ENCODE assay signal across 8 mouse cellular contexts in the genomic region with DNA sequence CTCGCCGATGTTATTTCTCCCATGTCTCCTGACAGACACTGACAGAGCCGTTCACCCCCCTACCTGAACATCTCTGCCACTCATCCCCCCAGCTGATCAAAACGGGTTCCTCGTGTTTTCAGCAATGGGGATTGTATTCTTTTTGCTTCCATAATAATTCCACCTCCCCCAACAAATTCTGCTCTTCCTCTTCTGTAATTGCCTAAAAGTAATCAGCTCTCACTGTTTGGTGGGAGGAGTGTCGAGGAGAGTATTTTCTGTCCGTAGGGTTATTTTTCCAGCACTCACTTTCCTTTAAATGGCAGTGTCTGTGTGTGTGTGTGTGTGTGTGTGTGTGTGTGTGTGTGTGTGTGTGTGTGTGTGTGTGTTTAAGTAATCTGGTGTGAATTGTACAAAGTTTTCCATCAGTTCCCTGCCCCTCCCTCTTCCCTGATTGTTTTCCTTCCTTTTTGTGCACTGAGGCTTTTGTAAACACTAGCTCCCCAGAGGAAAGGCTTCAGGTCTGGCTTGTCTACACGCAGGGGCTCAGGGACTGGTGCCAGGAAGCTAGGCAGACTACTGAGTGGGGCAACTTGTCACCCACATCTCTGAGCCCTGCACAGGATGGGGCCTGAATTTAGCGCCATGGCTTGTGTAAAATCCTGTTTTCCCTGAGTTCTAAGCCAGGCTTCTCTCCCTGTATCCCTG. TPM values are rescaled to one million over a fixed set of nuclear protein-coding genes. Genes with fewer than 3 reads are reported as not detected.
DNase-seq lines count a peak whose midpoint lies in the region; ATAC-seq lines count a peak whose summit lies in the region.

No protein-coding gene starts in this region.

- H3K4me2 ChIP-seq in forebrain, embryonic 13.5 days: peak overlapping the region; percentile 88
- H3K4me2 ChIP-seq in hindbrain, embryonic 15.5 days: peak overlapping the region; percentile 69
- H3K4me2 ChIP-seq in liver, embryonic 13.5 days: peak overlapping the region; percentile 85
- H3K4me2 ChIP-seq in neural tube, embryonic 14.5 days (ENCODE audit: low read depth, low read length): peak overlapping the region; percentile 64

- peak overlapping the region; percentile 95 for H3K9ac ChIP-seq in forebrain, embryonic 13.5 days
- peak overlapping the region; percentile 47 for H3K9ac ChIP-seq in hindbrain, embryonic 15.5 days
- H3K9ac ChIP-seq in liver, embryonic 13.5 days: peak overlapping the region; percentile 82
- H3K9ac ChIP-seq in neural tube, embryonic 14.5 days (replicated peaks; ENCODE audit: low read depth, low read length): peak overlapping the region; percentile 80

- peak overlapping the region; percentile 91 for H3K27ac ChIP-seq in forebrain, embryonic 13.5 days
- peak overlapping the region; percentile 83 for H3K27ac ChIP-seq in hindbrain, embryonic 15.5 days (replicated peaks)
- H3K27ac ChIP-seq in liver, embryonic 13.5 days: peak overlapping the region; percentile 95
- peak overlapping the region; percentile 80 for H3K27ac ChIP-seq in neural tube, embryonic 14.5 days (ENCODE audit: low read depth, low read length)

- H3K4me1 ChIP-seq in forebrain, embryonic 13.5 days: peaks cover 66% of the 10 kb centered on the region
- peaks cover 45% of the 10 kb centered on the region for H3K4me1 ChIP-seq in hindbrain, embryonic 15.5 days (replicated peaks)
- peaks cover 90% of the 10 kb centered on the region for H3K4me1 ChIP-seq in liver, embryonic 13.5 days (replicated peaks)
- peaks cover 21% of the 10 kb centered on the region for H3K4me1 ChIP-seq in neural tube, embryonic 14.5 days (ENCODE audit: control insufficient read depth, insufficient read depth, low read length)

- H3K9me3 ChIP-seq in forebrain, embryonic 13.5 days (replicated peaks): no peaks in the 10 kb centered on the region
- no peaks in the 10 kb centered on the region for H3K9me3 ChIP-seq in hindbrain, embryonic 15.5 days
- H3K9me3 ChIP-seq in liver, embryonic 13.5 days (replicated peaks): no peaks in the 10 kb centered on the region
- no peaks in the 10 kb centered on the region for H3K9me3 ChIP-seq in neural tube, embryonic 14.5 days (ENCODE audit: control insufficient read depth, low read length)

- peaks cover 26% of the 10 kb centered on the region for H3K36me3 ChIP-seq in forebrain, embryonic 13.5 days (ENCODE audit: poor library complexity, severe bottlenecking)
- H3K36me3 ChIP-seq in hindbrain, embryonic 15.5 days: no peaks in the 10 kb centered on the region
- H3K36me3 ChIP-seq in liver, embryonic 13.5 days: peaks cover 33% of the 10 kb centered on the region
- H3K36me3 ChIP-seq in neural tube, embryonic 14.5 days (ENCODE audit: control insufficient read depth, insufficient read depth, low read length): no peaks in the 10 kb centered on the region

- no peaks in the 10 kb centered on the region for H3K27me3 ChIP-seq in forebrain, embryonic 13.5 days
- H3K27me3 ChIP-seq in hindbrain, embryonic 15.5 days: no peaks in the 10 kb centered on the region
- no peaks in the 10 kb centered on the region for H3K27me3 ChIP-seq in liver, embryonic 13.5 days
- no peaks in the 10 kb centered on the region for H3K27me3 ChIP-seq in neural tube, embryonic 14.5 days (ENCODE audit: control insufficient read depth, insufficient read depth, low read length)

- peak overlapping the region; percentile 90 for H3K4me3 ChIP-seq in forebrain, embryonic 13.5 days
- H3K4me3 ChIP-seq in hindbrain, embryonic 15.5 days: peak overlapping the region; percentile 80
- peak overlapping the region; percentile 61 for H3K4me3 ChIP-seq in liver, embryonic 13.5 days (replicated peaks)
- peak overlapping the region; percentile 71 for H3K4me3 ChIP-seq in neural tube, embryonic 14.5 days (ENCODE audit: low read depth, low read length)

- 2% methylated on average over 9 of the region's 9 CpGs for WGBS in forebrain, embryonic 13.5 days
- WGBS in hindbrain, embryonic 15.5 days: 5% methylated on average over 9 of the region's 9 CpGs
- WGBS in liver, embryonic 13.5 days (ENCODE audit: insufficient replicate concordance): 7% methylated on average over 9 of the region's 9 CpGs
- 4% methylated on average over 9 of the region's 9 CpGs for WGBS in neural tube, embryonic 14.5 days

- ATAC-seq in cerebellum, adult (ENCODE audit: insufficient number of reproducible peaks, low FRiP score, low TSS enrichment): no peak
- peak; percentile 15 for ATAC-seq in activated CD4-positive, CD25-positive, alpha-beta regulatory T cell, adult 4 months
- peak; percentile 45; the same call in 1 of the 2 replicates for ATAC-seq in forebrain, embryonic 13.5 days
- no peak for ATAC-seq in hindbrain, embryonic 15.5 days (ENCODE audit: low FRiP score, low read depth)
- ATAC-seq in liver, embryonic 13.5 days (ENCODE audit: low read depth): no peak
- ATAC-seq in neural tube, embryonic 14.5 days (ENCODE audit: low read depth): no peak

- DNase-seq in cerebellum, adult 11 months: peak; percentile 56
- no peak for DNase-seq in liver, embryonic 13.5 days
- no peak for DNase-seq in layer of hippocampus, adult 11-12 months (ENCODE audit: low spot score)

RNA-seq across cellular contexts. Expression of a gene that starts 0.7 kb away (rescaled TPM):
- polyA plus RNA-seq in activated CD4-positive, CD25-positive, alpha-beta regulatory T cell, adult 4 months (2017; shearing (Covaris generic)): 100 to 1,000 TPM; 174 to 181 TPM
- 122 and 129 TPM in 2 replicates for polyA plus RNA-seq in forebrain, embryonic 13.5 days (2015; fragmentation: Nextera tagmentation; extraction: Ambion mirVana)
- polyA plus RNA-seq in hindbrain, embryonic 15.5 days (2015; fragmentation: Nextera tagmentation; extraction: Ambion mirVana): 30.4 and 49.0 TPM in 2 replicates
- polyA plus RNA-seq in liver, embryonic 13.5 days (2015; fragmentation: Nextera tagmentation; extraction: Ambion mirVana): 79.6 and 89.1 TPM in 2 replicates
- polyA plus RNA-seq in neural tube, embryonic 14.5 days (2014; fragmentation: Nextera tagmentation; extraction: Ambion mirVana): 22.4 and 26.9 TPM in 2 replicates

RNA-seq across cellular contexts. Expression of a gene that starts 31.4 kb away (rescaled TPM):
- not detected for polyA plus RNA-seq in activated CD4-positive, CD25-positive, alpha-beta regulatory T cell, adult 4 months (2017; shearing (Covaris generic))
- polyA plus RNA-seq in forebrain, embryonic 13.5 days (2015; fragmentation: Nextera tagmentation; extraction: Ambion mirVana): 0.17 TPM in 1 of 2 replicates, not detected in the other
- 0.37 and 0.38 TPM in 2 replicates for polyA plus RNA-seq in hindbrain, embryonic 15.5 days (2015; fragmentation: Nextera tagmentation; extraction: Ambion mirVana)
- polyA plus RNA-seq in liver, embryonic 13.5 days (2015; fragmentation: Nextera tagmentation; extraction: Ambion mirVana): 0.08 and 0.12 TPM in 2 replicates
- 0.52 and 1.4 TPM in 2 replicates for polyA plus RNA-seq in neural tube, embryonic 14.5 days (2014; fragmentation: Nextera tagmentation; extraction: Ambion mirVana)

RNA-seq across cellular contexts. Expression of a gene that starts 42.6 kb away (rescaled TPM):
- not detected for polyA plus RNA-seq in activated CD4-positive, CD25-positive, alpha-beta regulatory T cell, adult 4 months (2017; shearing (Covaris generic))
- polyA plus RNA-seq in forebrain, embryonic 13.5 days (2015; fragmentation: Nextera tagmentation; extraction: Ambion mirVana): 1.2 and 1.6 TPM in 2 replicates
- polyA plus RNA-seq in hindbrain, embryonic 15.5 days (2015; fragmentation: Nextera tagmentation; extraction: Ambion mirVana): 10.2 and 11.0 TPM in 2 replicates
- 2.2 and 2.5 TPM in 2 replicates for polyA plus RNA-seq in liver, embryonic 13.5 days (2015; fragmentation: Nextera tagmentation; extraction: Ambion mirVana)
- 0.23 and 13.8 TPM in 2 replicates for polyA plus RNA-seq in neural tube, embryonic 14.5 days (2014; fragmentation: Nextera tagmentation; extraction: Ambion mirVana)

Comparison
In these comparisons a context has a peak if more than half of its experiments do, and no peak if none do; other contexts are left out.
1. ATAC-seq: peak in activated CD4-positive, CD25-positive, alpha-beta regulatory T cell, adult 4 months (single experiment) and forebrain, embryonic 13.5 days (single experiment); none in cerebellum, adult (single experiment), hindbrain, embryonic 15.5 days (single experiment), liver, embryonic 13.5 days (single experiment) and neural tube, embryonic 14.5 days (single experiment).
2. Peak in every context shown above with its lines, with median percentiles within 50 percentile points of each other: H3K27ac ChIP-seq, H3K4me2 ChIP-seq, H3K4me3 ChIP-seq and H3K9ac ChIP-seq.